Mouse (Mus musculus) Patski (cell line): ENCODE results near the gene Plgrkt. TPM values are rescaled to one million over a fixed set of nuclear protein-coding genes. Genes with fewer than 3 reads are reported as not detected.
A peak's percentile ranks its signal among the peaks of the same experiment; 100 is the strongest.
"Not testable (repeated sequence)": the region's sequence is repeated elsewhere in the genome, so short reads cannot be mapped to it uniquely, and the experiment has no call there.

ENCODE experiments used
- ATAC-seq: fragments of 100-300 bp; one replicate; pipeline ENCODE4 v1.8.0; 2021
- CTCF ChIA-PET: fragments of 350-600 bp; sonication (Branson Sonifier 250); formaldehyde crosslinking; loops from one replicate; lab custom pipeline; 2022; ENCODE audit warnings: inconsistent platforms; lab: Charles Lee
- POLR2A ChIA-PET: fragments of 350-600 bp; sonication (Branson Sonifier 250); formaldehyde crosslinking; loops from one replicate; lab custom pipeline; 2022; ENCODE audit warnings: antibody characterized with exemption, inconsistent platforms; lab: Charles Lee
- DNase-seq: peaks from one replicate; pipeline ENCODE4 v3.0.0-alpha.2; 2011; ENCODE audit warnings: low read depth, low spot score
- H3K27me3 ChIP-seq: fragments of 371-371 bp; one replicate; pipeline ENCODE4 v1.5.1; 2021
- CTCF ChIP-seq: fragments of 100-300 bp; IDR thresholded peaks from one replicate; pipeline ENCODE4 v1.5.1; 2021
- in situ Hi-C: fragments of 300-500 bp; cut with MboI; formaldehyde crosslinking; loops from 3 replicates; pipeline ENCODE4 v1.11.1; 2018; ENCODE audit warnings: low pct_unique_long_range_greater_than_20kb, mixed read lengths
- polyA plus RNA-seq: library from polyadenylated mRNA; unstranded; gene quantifications from one replicate; pipeline ENCODE4 v1.2.3, GENCODE M21; 2021

Plgrkt gene
- 129 TPM for polyA plus RNA-seq

GRCm38 (mm10) chr19:29366969-29367622, at the start of gene Plgrkt, which contains the start of gene Cd274:
Gene Plgrkt, minus strand, starts transcription at chr19:29367390.
Gene Cd274, plus strand, starts transcription at chr19:29367455.
- DNase-seq (peak; percentile 44), ATAC-seq (peak; percentile 73)
- no peaks in the 10 kb centered on the region for H3K27me3 ChIP-seq
- ChIA-PET CTCF (interaction anchor here (0.9 to 2.4 kb wide), 3 partner anchors 11 to 196 kb away, joined by 3 to 11 read pairs (median 3); no protein-coding TSS in a partner anchor), POLR2A (interaction anchor here (0.6 to 1.7 kb wide), 3 partner anchors 8 to 373 kb away, joined by 3 to 4 read pairs (median 4); no protein-coding TSS in a partner anchor)
- in situ Hi-C loops, result loop anchor here (5.0 kb wide), 1 partner anchor 135 kb away; no protein-coding TSS in a partner anchor
- TF ChIP-seq CTCF, result no peak

GRCm38 (mm10) chr19:29416393-29416902, 49.3 kb upstream of the Plgrkt start:
- TF ChIP-seq CTCF, result no peak
- CTCF ChIA-PET, result no interaction called here
- ATAC-seq, result no peak

GRCm38 (mm10) chr19:29414917-29415316, 47.7 kb upstream of the Plgrkt start:
- POLR2A ChIA-PET, DNase-seq, in situ Hi-C loops, H3K27me3 ChIP-seq, ATAC-seq, CTCF ChIA-PET: not testable (repeated sequence)

More at GRCm38 (mm10) chr19:29416393-29416902, 49.3 kb upstream of the Plgrkt start:
- peaks cover 7% of the 10 kb centered on the region for H3K27me3 ChIP-seq
- no peak for DNase-seq
- POLR2A ChIA-PET, result interaction anchor here (1.0 kb wide), 1 partner anchor 22 kb away, joined by 3 read pairs; no protein-coding TSS in a partner anchor
- in situ Hi-C loops, result no loop called here

DNA sequence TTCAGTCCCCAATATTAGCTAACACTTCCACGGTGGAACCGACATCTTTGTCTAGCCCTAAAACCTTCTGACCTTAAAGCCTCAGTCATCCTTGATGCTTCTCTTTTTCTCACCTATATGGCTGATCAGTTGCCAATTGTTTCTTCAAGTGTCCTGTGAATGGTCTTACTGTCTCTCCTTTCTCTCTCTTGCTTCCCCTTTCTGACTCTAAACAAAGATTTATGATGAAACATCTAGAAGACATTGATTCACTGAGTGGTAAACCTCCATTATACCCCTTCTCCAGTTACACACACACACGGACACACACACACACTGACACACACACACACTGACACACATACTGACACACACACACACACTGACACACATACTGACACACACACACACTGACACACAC, 47.3 kb upstream of the Plgrkt start:
- ChIA-PET POLR2A (no interaction called here), CTCF (interaction anchor here (0.8 kb wide), 1 partner anchor 31 kb away, joined by 3 read pairs; no protein-coding TSS in a partner anchor)
- ATAC-seq, result no peak
- in situ Hi-C loops, result no loop called here
- H3K27me3 ChIP-seq, result peaks cover 7% of the 10 kb centered on the region
- TF ChIP-seq CTCF, result no peak
- no peak for DNase-seq

GRCm38 (mm10) chr19:29412476-29413420, 45.6 kb upstream of the Plgrkt start:
- CTCF ChIA-PET, result interaction anchor here (1.0 kb wide), 1 partner anchor 9 kb away, joined by 3 read pairs; no protein-coding TSS in a partner anchor
- peaks cover 7% of the 10 kb centered on the region for H3K27me3 ChIP-seq
- ATAC-seq (no peak), DNase-seq (peak; percentile 3)
- POLR2A ChIA-PET, result no interaction called here
- in situ Hi-C loops, result no loop called here
- TF ChIP-seq CTCF, result no peak

DNA sequence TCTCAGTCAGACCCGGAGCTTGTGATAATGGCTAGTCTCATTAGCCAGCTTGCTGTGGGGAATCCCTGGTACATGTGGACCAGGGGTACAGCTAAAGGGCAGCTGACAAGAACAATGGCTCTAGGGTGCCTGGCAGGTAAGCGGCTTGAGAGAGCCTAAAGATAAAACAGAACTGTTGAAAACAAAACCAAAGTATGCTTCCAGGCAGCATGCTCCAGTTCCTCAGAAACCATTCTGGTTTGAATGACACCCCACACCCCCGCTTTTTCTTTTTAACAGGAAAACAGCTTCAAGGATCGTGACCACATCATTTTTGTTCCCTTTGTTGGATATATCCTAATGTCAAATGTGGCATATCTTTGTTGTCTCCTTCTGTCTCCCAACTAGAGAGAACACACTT, 43.4 kb upstream of the Plgrkt start, which contains the start of gene Pdcd1lg2:
Pdcd1lg2 (plus strand) TSS at position 301 of the 400 bp plus-strand sequence.
- H3K27me3 ChIP-seq, result peaks cover 3% of the 10 kb centered on the region
- no peak for ATAC-seq
- in situ Hi-C loops, result no loop called here
- POLR2A ChIA-PET, result no interaction called here
- CTCF ChIA-PET, result no interaction called here
- no peak for TF ChIP-seq CTCF
- no peak for DNase-seq

DNA sequence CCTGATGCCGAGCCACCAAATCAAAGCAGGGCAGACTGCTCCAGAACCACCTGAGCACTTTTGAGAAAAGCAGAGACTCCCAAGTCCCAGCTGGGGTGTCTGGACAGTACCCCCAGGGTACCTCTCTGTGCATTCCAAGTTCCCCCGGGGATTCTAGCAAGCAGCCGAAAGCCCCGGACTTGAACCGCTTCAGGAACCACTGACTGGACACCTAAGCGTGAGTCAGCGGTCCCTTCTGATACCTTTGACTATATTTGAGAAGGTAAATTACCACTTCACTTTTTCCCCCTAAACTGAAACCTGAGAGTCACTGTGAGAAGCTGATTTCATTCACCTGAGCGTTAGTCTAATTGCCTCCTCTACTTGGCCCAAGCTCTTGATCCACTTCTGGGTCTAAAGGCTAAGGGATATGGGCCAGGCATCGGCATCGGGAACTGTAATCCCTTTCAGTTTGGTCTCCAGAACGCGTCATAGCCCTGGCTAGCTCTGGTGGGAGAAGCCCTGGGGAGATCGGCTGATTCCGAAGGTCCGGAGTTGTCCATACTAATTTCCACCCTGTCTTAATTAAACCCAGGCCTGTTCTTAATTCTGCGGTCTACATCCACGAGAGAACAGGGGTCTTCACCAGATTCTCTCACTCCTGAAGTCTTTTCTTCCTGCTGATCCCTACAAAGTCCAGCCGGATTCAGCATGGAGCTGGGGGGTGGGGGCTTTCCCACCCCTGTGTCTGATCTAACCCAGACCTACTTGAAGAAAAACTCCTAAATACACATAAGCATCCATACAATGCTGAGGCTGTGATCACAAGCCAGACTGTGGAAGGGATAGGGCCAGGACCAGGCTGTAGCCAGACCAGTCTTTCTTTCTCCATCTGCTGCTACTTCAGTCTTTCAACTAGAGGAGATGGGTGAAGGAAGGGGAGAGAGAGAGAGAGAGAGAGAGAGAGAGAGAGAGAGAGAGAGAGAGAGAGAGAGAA, 39.1 kb upstream of the Plgrkt start:
- TF ChIP-seq CTCF, result no peak
- ChIA-PET POLR2A (no interaction called here), CTCF (interaction anchor here (1.1 to 1.5 kb wide), 2 partner anchors 14 to 95 kb away, joined by 3 to 5 read pairs; no protein-coding TSS in a partner anchor)
- ATAC-seq, result no peak
- no peaks in the 10 kb centered on the region for H3K27me3 ChIP-seq
- no peak for DNase-seq
- in situ Hi-C loops, result no loop called here

DNA sequence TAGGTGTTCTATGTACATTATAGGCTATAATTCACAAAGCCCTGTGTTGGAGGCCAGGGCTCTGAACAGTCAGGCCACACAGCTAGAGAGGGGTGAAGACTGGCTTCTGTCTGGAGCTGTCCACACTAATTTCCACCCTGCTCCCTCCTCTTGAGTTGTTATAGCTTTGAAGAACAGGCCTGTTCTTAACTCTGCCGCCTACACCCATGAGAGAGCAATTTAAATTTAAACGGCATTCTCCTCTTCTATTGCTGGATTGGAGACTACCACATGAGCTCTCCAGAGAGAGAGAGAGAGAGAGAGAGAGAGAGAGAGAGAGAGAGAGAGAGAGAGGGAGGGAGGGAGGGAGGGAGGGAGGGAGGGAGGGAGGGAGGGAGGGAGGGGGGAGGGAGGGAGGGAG, 38.2 kb upstream of the Plgrkt start:
- POLR2A ChIA-PET, result no interaction called here

GRCm38 (mm10) chr19:29403251-29403650, 36.1 kb upstream of the Plgrkt start:
- H3K27me3 ChIP-seq, result no peaks in the 10 kb centered on the region
- POLR2A ChIA-PET, result interaction anchor here (0.6 kb wide), 1 partner anchor 62 kb away, joined by 5 read pairs; no protein-coding TSS in a partner anchor
- ATAC-seq (no peak), DNase-seq (no peak)
- CTCF ChIA-PET, result no interaction called here
- TF ChIP-seq CTCF, result no peak
- in situ Hi-C loops, result no loop called here

More for the DNA sequence above, 38.2 kb upstream of the Plgrkt start:
- H3K27me3 ChIP-seq, result no peaks in the 10 kb centered on the region
- ATAC-seq (no peak), DNase-seq (no peak)
- in situ Hi-C loops, result no loop called here
- CTCF ChIA-PET, result interaction anchor here (1.1 to 1.5 kb wide), 2 partner anchors 13 to 96 kb away, joined by 3 to 5 read pairs; no protein-coding TSS in a partner anchor
- TF ChIP-seq CTCF, result no peak
